Mouse (Mus musculus): ENCODE measurements at regions not wholly inside any gene's neighbourhood (a gene's known extent, or its start where the extent isn't known, plus 50 kb on each side); places are given as distances from the start of the nearest gene placed in this dataset.
"Not testable (repeated sequence)": the region's sequence is repeated elsewhere in the genome, so short reads cannot be mapped to it uniquely, and the experiment has no call there.

DNA sequence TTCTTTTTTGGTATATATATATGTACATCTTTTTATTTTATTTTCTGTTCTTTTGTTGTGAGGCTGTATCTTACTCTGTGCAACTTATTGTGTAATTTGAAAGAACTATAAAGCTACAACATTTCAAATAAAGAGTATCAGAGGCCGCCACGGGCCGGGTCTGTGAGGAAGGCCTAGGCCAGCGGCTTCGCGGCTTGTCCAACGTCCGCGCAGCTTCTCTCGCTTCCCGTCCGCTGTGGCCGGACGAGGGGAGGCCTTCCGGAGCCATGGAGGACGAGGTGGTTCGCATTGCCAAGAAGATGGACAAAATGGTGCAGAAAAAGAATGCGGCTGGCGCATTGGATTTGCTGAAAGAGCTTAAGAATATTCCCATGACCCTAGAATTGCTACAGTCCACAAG is 167.4 kb downstream of the Kif21a start:
- DNase-seq: not testable (repeated sequence)

DNA sequence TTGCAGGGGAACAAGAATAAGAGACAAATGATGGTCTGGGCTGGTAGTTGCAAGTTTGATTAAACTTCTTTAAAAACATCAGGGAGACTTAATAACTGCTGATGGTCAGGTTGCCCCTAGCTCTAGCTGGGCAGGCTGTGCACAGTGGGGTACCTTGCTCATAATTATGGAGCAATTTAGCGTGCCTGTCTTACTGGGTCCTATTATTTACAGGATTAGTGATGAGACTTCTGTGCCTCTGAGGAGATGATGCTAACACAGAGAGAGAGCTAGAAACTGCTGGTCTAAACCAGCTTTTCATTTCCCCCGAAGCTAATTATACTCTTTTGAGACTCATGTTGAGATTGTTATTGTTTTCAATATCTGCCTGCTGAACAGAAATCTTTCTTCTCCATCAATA is 180.3 kb downstream of the Kif21a start:
- no peak for DNase-seq

DNA sequence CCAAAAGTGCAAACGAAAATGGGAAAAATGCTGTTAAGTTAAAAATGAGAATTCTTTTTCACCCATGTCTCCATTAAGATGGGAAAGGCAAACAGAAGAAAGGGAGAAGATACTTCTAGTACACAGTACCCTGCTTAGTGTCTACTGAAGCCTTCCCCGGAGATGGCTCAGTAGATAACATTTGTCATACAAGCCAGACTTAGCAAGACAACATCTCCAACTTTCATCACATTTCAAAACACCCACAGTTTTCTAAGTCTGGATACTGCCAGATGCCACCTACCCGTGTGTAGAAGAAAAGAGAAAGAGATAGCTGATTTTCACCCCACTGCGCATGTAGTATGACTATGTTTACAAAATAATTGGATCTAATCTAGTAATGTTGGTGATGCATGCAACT is 174.5 kb upstream of the Cpne8 start:
- not testable (repeated sequence) for DNase-seq

DNA sequence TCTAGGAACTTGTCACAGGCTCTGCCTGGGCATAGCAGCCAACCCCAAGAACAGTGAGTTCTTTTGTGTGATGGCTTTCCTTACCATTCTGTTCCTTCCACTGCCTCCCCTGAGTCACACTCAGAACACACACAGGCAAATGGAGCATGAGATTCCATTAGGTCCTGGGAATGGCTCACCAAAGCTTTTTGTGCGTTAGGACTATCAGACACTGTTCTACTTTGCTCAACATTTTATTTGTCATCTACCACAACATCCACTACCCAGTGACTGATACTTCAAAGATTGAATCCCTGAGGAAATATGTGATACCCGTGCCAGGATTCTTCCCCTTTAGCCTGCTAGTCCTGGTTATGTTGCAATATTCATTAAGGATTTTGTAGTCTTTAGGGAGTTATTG is 172.8 kb upstream of the Cpne8 start:
- DNase-seq: no peak

DNA sequence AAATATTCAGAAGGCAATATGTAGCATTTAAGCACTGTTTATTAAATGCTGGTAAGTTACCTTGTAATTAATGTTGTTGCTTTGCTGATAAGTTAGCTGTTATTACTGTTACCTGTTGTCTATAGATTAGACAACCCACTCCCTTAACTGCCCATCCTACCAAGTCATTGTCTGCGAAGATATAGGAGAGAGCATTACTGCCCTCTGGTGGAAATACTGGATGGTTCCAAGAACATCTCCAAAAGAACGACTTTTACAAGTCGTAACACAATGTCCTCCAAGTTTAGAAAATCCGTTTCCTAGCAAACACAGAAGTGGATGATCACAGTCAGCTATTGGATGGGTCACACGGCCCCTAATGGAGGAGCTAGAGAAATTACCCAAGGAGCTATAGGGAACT is 162.2 kb upstream of the Cpne8 start:
- peak; percentile 27 for DNase-seq

DNA sequence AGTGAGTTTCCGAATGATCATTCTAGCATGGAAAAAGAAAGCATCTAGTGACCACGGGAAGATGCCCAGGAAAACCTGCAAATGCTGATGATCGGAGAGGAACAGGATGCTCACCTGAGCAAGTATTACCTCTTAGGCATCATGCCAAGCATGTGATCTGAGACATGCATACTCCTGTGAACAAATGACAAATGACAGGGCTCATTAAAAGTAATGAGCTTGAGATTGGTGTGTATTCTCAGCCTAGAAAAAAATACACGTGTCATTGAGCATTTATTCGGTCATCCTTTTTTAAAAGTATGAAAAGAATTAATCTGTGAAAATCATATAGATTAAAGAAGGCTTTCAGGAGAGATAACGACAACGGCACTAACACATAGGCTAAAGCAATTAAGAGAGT is 156.4 kb upstream of the Cpne8 start:
- DNase-seq: no peak

DNA sequence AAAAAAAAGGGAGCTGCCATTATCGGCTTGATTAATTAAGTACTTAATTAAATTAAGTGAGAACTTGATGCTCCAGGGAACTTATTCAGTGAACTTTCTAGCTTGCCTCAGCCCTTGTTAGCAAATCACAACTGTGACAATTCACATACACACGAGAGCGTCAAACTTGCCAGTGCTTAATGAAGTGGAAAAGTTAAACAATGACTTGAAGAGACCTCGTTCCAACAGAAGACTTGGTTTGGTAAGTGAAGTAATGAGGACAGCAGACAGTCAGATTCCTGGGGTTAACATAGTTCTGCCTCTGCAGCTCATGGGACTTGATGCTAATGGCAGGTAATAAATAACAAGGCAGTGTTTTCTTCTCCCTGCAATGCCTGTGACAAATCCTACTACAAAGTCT is 148.6 kb upstream of the Cpne8 start:
- DNase-seq: no peak

DNA sequence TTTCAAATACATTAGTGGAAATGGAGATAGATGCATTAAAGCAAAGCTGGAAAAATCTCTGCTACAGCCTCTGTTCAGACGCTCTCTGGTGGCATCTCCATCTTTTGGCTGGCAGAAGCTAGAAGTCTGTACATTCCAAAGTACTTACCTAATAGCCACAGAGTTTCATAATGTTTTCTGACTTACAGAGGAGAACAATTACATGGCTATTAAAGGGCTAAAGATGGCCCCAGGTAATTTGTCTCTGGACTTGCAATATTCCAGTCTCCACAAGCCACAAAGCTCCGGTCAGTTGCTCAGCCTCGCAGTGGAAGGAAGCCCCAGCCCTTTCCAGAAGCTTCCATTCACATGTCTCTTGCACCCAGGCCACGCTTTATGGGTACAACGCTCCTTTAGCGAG is 143.1 kb upstream of the Cpne8 start:
- DNase-seq: no peak

DNA sequence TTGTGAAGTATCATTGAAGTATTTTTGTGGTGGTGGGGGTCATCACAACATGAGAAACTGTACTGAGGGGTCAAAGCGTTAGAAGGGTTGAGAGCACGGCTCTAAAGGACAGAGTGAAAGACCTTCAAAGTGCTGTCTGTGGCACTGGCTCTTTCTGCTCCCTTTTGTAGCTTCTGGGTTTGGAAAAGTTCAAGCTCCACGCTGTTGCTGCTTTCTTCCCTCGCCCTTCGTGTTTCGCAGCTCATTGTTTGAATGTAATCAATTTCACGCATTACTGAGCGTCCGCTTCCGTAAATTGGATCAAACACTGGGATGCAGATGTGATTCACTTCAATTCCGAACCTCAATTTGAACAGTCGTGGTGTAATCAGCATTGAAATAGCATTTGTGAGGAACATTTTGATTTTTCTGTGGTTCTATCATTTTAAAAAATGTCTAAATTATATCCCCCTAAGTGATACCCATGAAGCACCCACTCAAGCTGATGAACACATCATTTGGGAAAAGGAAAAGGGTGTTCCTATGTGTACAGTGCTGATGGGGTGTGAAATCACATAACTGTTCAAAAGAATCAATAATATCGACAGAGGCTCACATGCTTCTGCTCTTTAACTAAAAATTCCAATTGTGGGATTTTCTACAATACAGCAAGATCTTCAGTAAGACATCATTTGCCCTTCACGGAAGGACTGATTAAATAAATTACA is 140.9 kb upstream of the Cpne8 start:
- DNase-seq: no peak

DNA sequence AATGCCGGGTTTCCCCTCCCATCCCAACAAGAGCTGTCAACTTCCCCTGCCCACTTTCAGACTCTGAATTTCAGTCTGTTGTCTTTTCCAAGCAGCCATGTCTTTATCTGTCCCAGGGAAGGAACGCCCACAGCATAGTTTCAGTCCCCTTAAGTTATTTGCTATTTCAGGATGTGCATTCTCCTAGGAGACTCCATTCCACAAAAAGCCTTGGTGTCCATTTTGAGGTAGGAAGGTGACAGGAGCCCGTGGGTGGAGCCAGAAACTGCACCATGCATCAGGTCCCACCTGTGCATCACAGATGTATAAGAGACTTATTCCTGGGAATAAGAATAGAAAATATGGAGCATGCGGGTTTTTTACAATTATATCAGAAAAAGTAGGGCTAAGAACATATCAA is 138.9 kb upstream of the Cpne8 start:
- no peak for DNase-seq

DNA sequence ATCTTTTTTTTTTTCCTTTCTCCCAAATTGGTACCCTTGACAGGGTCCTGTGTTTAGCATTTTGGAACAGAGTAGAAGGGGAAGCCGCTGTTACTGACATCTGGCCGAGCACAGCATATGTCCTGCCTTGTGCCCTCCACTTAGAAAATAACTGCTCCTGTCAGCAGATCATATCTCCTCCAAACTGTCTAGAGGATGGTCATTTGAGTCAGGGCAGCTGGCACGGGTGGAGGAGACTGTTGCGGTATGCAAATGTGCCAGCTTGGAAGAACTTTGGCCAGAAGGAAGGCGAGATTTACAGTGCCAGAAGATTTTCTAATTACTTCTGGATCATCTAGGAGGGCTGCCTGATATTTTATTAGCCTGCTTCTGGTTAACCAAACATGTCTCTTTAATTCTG is 134.7 kb upstream of the Cpne8 start:
- no peak for DNase-seq

DNA sequence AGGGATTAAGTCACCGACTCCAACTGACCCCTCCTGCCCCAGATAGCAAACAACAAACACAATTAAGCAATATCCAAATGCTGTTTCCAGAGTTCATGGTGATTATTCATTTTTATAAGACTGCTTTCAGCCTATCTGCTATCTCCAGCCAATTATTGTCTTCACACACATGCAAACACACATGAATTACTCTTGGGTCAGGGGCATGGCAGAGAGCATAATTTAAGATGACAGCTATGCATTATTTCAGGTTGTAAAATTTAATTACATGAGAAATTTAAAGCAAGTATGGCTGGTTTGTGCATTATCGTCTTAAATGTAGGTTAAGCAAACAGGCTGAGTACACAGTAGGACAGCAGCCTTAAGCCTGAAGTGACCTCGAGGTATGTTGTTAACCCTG is 131.1 kb upstream of the Cpne8 start:
- no peak for DNase-seq

DNA sequence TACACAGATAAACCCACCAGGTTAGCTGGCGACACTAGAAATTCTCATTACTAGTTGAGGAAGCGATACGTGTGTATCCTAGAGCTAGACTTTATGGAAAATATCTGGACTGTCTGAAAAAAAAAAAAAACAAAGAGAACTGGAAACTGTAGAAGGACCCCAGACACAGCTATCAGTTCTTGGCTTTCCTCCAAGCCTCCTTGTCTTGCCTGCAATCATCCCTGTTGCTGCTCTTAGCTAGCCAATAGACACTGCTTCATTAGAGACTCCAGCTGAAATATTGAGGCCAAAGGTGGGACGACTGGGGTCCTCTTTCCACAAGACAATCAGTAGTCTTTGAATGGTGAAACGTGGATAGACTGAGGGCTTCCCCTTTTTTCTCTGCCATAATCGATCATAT is 129.0 kb upstream of the Cpne8 start:
- no peak for DNase-seq

DNA sequence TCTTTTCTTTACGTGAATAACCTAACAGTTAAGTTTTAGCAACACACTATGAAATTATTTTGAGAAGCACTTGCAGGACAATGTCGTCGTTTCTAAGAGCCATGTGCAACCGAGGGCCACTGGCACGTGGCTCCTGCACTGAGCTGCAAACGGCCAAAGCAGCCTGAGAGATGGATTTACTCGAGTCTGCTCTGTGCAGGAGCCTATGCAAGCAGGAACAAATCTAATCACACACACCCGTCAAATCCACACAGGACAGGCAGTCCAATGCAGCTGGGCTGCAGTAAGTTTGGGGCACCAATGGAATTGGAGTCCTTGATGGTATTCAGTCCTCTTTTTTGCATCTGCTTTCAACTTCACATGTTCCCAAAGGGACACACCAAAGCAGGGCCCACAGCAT is 118.8 kb upstream of the Cpne8 start:
- DNase-seq: no peak

DNA sequence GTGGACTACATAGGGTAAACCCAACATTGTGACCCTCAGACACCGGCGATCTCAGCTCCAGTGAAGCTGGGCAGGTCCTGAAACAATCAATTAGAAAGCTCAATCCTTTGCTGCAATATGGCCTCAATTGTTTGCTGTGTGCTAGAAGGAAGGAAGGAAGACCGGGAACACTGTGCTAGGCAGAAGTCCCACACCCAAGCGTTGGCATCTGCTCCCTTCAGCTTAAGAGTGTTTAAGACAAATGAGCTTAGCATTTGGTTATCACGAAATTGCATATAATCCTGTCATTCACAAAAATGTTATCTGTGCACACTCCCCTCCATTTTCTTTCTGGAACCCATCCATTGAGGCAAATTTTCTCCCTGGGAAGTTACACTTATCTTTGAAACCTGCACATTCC is 110.7 kb upstream of the Cpne8 start:
- DNase-seq: no peak

DNA sequence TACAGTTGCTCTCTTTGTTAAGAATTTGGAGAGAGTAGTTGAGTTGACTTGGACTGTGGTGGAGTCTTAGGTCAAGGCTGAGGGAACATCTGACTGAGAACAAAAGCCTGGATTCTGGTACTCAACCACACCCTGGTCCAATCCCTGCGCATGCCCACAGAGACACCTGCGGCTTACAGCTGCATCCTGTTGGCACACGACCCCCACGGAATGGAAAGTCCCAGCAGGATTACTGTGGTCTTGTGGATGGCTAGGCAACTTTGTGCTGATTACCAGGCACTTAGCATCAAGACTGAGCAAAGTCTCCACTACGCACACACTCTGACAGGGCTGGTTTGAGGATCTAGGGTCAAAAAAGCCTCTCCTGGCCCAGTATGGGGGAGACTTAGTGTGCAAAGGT is 105.5 kb upstream of the Cpne8 start:
- DNase-seq: no peak

DNA sequence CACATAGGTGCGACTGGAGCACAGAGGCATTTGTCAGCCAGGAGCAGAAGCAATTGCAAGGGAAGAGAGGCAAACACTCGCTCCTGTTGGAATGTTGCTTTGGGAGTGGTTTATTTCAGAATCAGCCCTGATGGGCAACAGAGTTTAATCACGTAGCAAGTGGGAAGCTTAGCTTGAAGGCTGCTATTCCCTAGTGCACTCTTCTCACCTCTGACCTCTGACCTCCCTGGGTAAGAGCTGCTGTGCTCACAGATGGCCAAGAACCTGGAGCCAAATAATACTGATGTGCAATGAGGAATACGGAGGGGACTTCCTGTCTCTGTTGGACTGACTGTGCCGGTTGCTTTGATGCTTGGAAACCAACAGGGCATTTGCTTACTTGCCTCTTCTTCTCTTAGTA is 88.3 kb upstream of the Cpne8 start:
- DNase-seq: no peak

DNA sequence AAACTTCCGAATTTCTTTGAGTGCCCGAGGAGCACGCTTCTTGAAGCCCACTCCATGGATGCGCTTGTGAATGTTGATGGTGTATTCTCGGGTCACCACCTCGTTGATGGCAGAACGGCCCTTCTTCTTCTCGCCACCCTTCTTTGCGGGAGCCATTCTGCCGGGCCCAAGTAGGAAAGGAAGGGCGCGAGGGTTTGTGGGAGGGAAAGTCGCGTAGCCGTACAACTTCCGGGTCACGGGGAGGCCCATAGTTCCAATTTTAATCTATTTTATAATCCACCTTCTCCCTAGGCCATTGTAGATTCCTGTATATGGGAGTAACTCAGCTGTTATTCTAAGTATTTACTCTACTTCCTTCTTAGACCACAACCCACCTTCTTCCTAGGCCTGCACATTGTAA is 85.3 kb upstream of the Cpne8 start:
- not testable (repeated sequence) for DNase-seq

DNA sequence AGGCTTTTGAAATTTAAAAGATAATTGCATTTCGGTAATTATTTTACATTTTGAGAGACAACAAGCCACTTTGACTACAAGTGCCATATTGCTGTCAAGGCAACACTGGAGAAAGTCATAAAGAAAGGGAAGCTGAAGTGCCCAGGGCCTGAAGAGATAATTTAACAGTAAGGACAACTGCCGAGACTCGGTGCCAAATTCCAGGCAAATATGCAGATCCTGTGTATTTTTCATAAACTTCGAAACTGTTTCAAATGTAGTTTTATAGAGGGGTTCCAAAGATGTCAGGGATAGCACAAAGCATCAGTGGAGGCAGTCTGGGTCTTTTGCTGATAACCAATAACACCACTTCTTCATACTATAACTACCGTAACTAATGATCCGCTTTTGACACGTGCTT is 54.7 kb upstream of the Cpne8 start:
- no peak for DNase-seq

Data from adrenal gland, postnatal 14 days (tissue).